Mouse (Mus musculus): ENCODE results near the gene Chtop. TPM values are rescaled to one million over a fixed set of nuclear protein-coding genes. Genes with fewer than 3 reads are reported as not detected.

Gene Chtop
- polyA plus RNA-seq, 1 experiment from 2014 or later, result 126 TPM

- no peaks in the 10 kb centered on the region for H3K27me3 ChIP-seq (ENCODE audit: control insufficient read depth, insufficient read depth, low read length)
- H3K4me2 ChIP-seq (replicated peaks), result no peak overlapping the region
- 40% methylated on average over 3 of the region's 3 CpGs for WGBS
- no peak for ATAC-seq (ENCODE audit: low FRiP score)
- no peaks in the 10 kb centered on the region for H3K36me3 ChIP-seq (replicated peaks; ENCODE audit: control insufficient read depth, insufficient read depth)
- H3K4me3 ChIP-seq (replicated peaks; ENCODE audit: low read length), result no peak overlapping the region
- DNase-seq (ENCODE audit: low spot score), result no peak
- H3K4me1 ChIP-seq (replicated peaks; ENCODE audit: control insufficient read depth, insufficient read depth, low read length), result peaks cover 5% of the 10 kb centered on the region
- no peak overlapping the region for H3K9ac ChIP-seq
- no peak overlapping the region for H3K27ac ChIP-seq
- no peaks in the 10 kb centered on the region for H3K9me3 ChIP-seq (ENCODE audit: control insufficient read depth, low read length)
These were observed 37.1 kb downstream of the Chtop start for GRCm38 (mm10) chr3:90472213-90472612.

DNA sequence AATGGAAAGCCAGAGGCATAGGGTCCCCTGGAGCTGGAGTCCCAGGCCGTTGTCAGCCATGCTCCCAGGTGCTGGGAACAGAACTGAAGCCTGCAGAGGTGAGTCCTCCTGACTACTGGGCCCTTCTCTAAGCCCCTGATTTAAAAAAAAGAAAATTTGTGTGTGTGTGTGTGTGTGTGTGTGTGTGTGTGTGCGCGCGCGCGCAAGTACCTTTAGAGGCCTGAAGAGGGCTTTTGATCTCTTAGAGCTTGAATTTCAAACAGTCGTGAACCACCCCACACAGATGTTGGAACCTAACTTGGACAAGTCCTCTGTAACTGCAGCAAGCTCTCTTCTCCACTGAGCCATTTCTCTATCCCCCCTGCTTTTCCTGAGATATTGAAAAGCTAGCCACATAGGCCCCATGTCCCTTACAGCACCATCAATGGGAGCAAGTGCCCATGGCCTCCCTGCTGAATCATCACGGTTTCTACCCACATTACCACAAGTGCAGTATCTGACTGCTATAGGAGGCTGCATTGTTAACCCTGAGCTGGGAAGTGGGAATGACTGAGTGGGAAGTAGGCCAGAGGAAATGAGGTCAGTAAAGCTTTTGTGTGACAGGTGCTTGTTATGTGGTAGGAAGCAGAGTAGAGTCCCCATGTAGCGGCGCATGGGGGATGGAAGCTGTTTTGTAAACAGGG lies 41.5 kb downstream of the Chtop start:
- DNase-seq (ENCODE audit: low spot score) (no peak), ATAC-seq (ENCODE audit: low FRiP score) (no peak)
- Histone ChIP-seq H3K4me2 (replicated peaks) (no peak overlapping the region), H3K9ac (no peak overlapping the region), H3K9me3 (ENCODE audit: control insufficient read depth, low read length) (no peaks in the 10 kb centered on the region), H3K27ac (no peak overlapping the region), H3K4me3 (replicated peaks; ENCODE audit: low read length) (no peak overlapping the region), H3K4me1 (replicated peaks; ENCODE audit: control insufficient read depth, insufficient read depth, low read length) (peaks cover 3% of the 10 kb centered on the region; the same call in 1 of the 2 replicates), H3K36me3 (replicated peaks; ENCODE audit: control insufficient read depth, insufficient read depth) (no peaks in the 10 kb centered on the region), H3K27me3 (ENCODE audit: control insufficient read depth, insufficient read depth, low read length) (peaks cover 34% of the 10 kb centered on the region)
- WGBS, result 94% methylated on average over 10 of the region's 10 CpGs

GRCm38 (mm10) chr3:90466311-90466766 lies 43.0 kb downstream of the Chtop start:
- Histone ChIP-seq H3K27ac (no peak overlapping the region), H3K36me3 (replicated peaks; ENCODE audit: control insufficient read depth, insufficient read depth) (no peaks in the 10 kb centered on the region), H3K27me3 (ENCODE audit: control insufficient read depth, insufficient read depth, low read length) (peaks cover 40% of the 10 kb centered on the region), H3K4me2 (replicated peaks) (peak overlapping the region; percentile 93), H3K9ac (peak overlapping the region; percentile 58; the same call in 1 of the 2 replicates), H3K4me3 (replicated peaks; ENCODE audit: low read length) (peak overlapping the region; percentile 56), H3K4me1 (replicated peaks; ENCODE audit: control insufficient read depth, insufficient read depth, low read length) (peaks cover 3% of the 10 kb centered on the region; the same call in 1 of the 2 replicates), H3K9me3 (ENCODE audit: control insufficient read depth, low read length) (no peaks in the 10 kb centered on the region)
- 0% methylated on average over 15 of the region's 15 CpGs for WGBS
- ATAC-seq (ENCODE audit: low FRiP score) (peak; percentile 51; the same call in 1 of the 2 replicates), DNase-seq (ENCODE audit: low spot score) (peak; percentile 80)

- peak within 1 kb of the TSS; percentile 58 for H3K9ac ChIP-seq
- no peaks in the 10 kb centered on the region for H3K36me3 ChIP-seq (replicated peaks; ENCODE audit: control insufficient read depth, insufficient read depth)
- H3K4me3 ChIP-seq (replicated peaks; ENCODE audit: low read length), result peak within 1 kb of the TSS; percentile 56
- WGBS, result 0% methylated on average over 34 of the region's 49 CpGs
- no peaks in the 10 kb centered on the region for H3K9me3 ChIP-seq (ENCODE audit: control insufficient read depth, low read length)
- no peak within 1 kb of the TSS for H3K27ac ChIP-seq
- peaks cover 3% of the 10 kb centered on the region; the same call in 1 of the 2 replicates for H3K4me1 ChIP-seq (replicated peaks; ENCODE audit: control insufficient read depth, insufficient read depth, low read length)
- ATAC-seq (ENCODE audit: low FRiP score) (peak; percentile 56; the same call in 1 of the 2 replicates), DNase-seq (ENCODE audit: low spot score) (no peak)
- peaks cover 40% of the 10 kb centered on the region for H3K27me3 ChIP-seq (ENCODE audit: control insufficient read depth, insufficient read depth, low read length)
- peak within 1 kb of the TSS; percentile 93 for H3K4me2 ChIP-seq (replicated peaks)
These were observed 43.5 kb downstream of the Chtop start, which contains the start of gene Npr1 for GRCm38 (mm10) chr3:90465686-90466310. Gene Npr1 (minus strand): TSS chr3:90465866.

DNA sequence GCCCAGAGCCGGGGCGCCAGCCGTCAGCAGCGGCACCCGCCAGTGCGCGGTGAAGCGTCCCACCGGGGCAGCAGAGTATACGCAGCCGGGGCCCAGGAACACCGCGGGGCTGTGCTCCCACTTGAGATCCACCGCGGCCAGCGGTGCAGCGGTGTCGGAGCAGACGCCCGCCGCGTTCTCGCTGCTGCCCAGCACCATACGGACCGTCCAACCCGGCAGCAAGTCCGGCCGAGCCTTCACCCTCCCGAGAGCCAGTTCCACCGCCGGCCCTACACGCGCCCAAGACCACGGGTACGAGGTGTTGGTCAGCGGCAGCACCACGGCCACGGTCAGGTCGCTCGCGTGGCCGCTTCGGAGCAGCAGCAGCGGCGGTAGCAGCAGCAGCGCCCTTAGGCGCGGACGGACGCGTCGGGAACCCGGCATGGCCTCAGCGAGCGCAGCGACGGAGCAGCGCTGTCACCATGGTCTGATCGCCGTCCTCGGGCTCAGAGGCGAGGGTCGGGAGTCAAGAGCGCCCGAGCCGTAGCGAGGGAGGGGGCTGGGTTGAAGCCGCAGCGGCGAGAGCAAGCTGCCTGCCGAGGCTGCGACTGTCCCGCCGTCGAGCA lies 44.1 kb downstream of the Chtop start:
- Histone ChIP-seq H3K36me3 (replicated peaks; ENCODE audit: control insufficient read depth, insufficient read depth) (no peaks in the 10 kb centered on the region), H3K9ac (peak overlapping the region; percentile 58), H3K4me3 (replicated peaks; ENCODE audit: low read length) (peak overlapping the region; percentile 56), H3K4me1 (replicated peaks; ENCODE audit: control insufficient read depth, insufficient read depth, low read length) (peaks cover 3% of the 10 kb centered on the region; the same call in 1 of the 2 replicates), H3K27ac (no peak overlapping the region), H3K9me3 (ENCODE audit: control insufficient read depth, low read length) (no peaks in the 10 kb centered on the region), H3K4me2 (replicated peaks) (peak overlapping the region; percentile 93), H3K27me3 (ENCODE audit: control insufficient read depth, insufficient read depth, low read length) (peaks cover 40% of the 10 kb centered on the region)
- WGBS, result 2% methylated on average over 75 of the region's 75 CpGs
- DNase-seq (ENCODE audit: low spot score) (no peak), ATAC-seq (ENCODE audit: low FRiP score) (peak; percentile 38; the same call in 1 of the 2 replicates)

DNA sequence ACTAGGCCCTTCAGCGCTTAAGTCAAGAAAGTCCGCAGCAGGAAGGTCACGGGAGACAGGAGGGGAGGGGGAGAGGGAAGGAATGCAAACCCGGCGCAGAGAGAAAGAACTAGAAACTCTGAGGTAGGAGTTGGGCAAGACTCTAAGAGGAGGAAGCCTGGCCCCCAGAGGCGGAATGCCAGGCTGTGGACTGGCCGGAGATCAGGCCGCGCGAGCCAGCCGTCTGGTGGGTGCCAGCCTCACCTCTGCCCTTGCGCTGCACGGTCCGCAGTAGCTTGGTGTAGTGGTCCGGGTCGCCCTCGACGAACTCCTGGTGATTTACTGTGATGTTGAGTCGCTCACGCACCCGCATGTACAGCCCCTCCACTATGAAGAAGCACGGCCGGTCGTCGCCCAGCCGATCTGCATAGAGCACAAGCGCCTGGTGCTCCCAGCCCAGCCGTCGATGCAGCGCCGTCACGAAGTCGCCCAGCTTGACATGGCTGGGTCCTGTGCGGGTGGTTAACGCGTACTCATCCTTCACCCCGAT lies 44.7 kb downstream of the Chtop start:
- H3K4me1 ChIP-seq (replicated peaks; ENCODE audit: control insufficient read depth, insufficient read depth, low read length), result peaks cover 3% of the 10 kb centered on the region; the same call in 1 of the 2 replicates
- peaks cover 40% of the 10 kb centered on the region for H3K27me3 ChIP-seq (ENCODE audit: control insufficient read depth, insufficient read depth, low read length)
- H3K4me2 ChIP-seq (replicated peaks), result peak overlapping the region; percentile 93
- no peaks in the 10 kb centered on the region for H3K9me3 ChIP-seq (ENCODE audit: control insufficient read depth, low read length)
- no peaks in the 10 kb centered on the region for H3K36me3 ChIP-seq (replicated peaks; ENCODE audit: control insufficient read depth, insufficient read depth)
- ATAC-seq (ENCODE audit: low FRiP score), result peak; percentile 10; the same call in 1 of the 2 replicates
- peak overlapping the region; percentile 58 for H3K9ac ChIP-seq
- H3K27ac ChIP-seq, result no peak overlapping the region
- no peak for DNase-seq (ENCODE audit: low spot score)
- H3K4me3 ChIP-seq (replicated peaks; ENCODE audit: low read length), result peak overlapping the region; percentile 56
- WGBS, result 8% methylated on average over 37 of the region's 37 CpGs

GRCm38 (mm10) chr3:90462579-90462978 lies 46.7 kb downstream of the Chtop start:
- Histone ChIP-seq H3K4me2 (replicated peaks) (no peak overlapping the region), H3K27me3 (ENCODE audit: control insufficient read depth, insufficient read depth, low read length) (peaks cover 40% of the 10 kb centered on the region), H3K9me3 (ENCODE audit: control insufficient read depth, low read length) (no peaks in the 10 kb centered on the region), H3K4me1 (replicated peaks; ENCODE audit: control insufficient read depth, insufficient read depth, low read length) (peaks cover 3% of the 10 kb centered on the region; the same call in 1 of the 2 replicates), H3K27ac (no peak overlapping the region), H3K9ac (no peak overlapping the region), H3K4me3 (replicated peaks; ENCODE audit: low read length) (no peak overlapping the region), H3K36me3 (replicated peaks; ENCODE audit: control insufficient read depth, insufficient read depth) (no peaks in the 10 kb centered on the region)
- ATAC-seq (ENCODE audit: low FRiP score) (no peak), DNase-seq (ENCODE audit: low spot score) (no peak)
- WGBS, result 28% methylated on average over 7 of the region's 7 CpGs

GRCm38 (mm10) chr3:90461935-90462334 lies 47.4 kb downstream of the Chtop start:
- Histone ChIP-seq H3K4me3 (replicated peaks; ENCODE audit: low read length) (no peak overlapping the region), H3K4me2 (replicated peaks) (no peak overlapping the region), H3K4me1 (replicated peaks; ENCODE audit: control insufficient read depth, insufficient read depth, low read length) (peaks cover 3% of the 10 kb centered on the region; the same call in 1 of the 2 replicates), H3K27ac (no peak overlapping the region), H3K27me3 (ENCODE audit: control insufficient read depth, insufficient read depth, low read length) (peaks cover 40% of the 10 kb centered on the region), H3K9me3 (ENCODE audit: control insufficient read depth, low read length) (no peaks in the 10 kb centered on the region), H3K36me3 (replicated peaks; ENCODE audit: control insufficient read depth, insufficient read depth) (no peaks in the 10 kb centered on the region), H3K9ac (no peak overlapping the region)
- 89% methylated on average over 3 of the region's 3 CpGs for WGBS
- ATAC-seq (ENCODE audit: low FRiP score), result no peak
- DNase-seq (ENCODE audit: low spot score), result no peak

- Histone ChIP-seq H3K4me3 (replicated peaks; ENCODE audit: low read length) (no peak overlapping the region), H3K4me1 (replicated peaks; ENCODE audit: control insufficient read depth, insufficient read depth, low read length) (no peaks in the 10 kb centered on the region; the same call in 1 of the 2 replicates), H3K9me3 (ENCODE audit: control insufficient read depth, low read length) (no peaks in the 10 kb centered on the region), H3K27ac (no peak overlapping the region), H3K4me2 (replicated peaks) (no peak overlapping the region), H3K27me3 (ENCODE audit: control insufficient read depth, insufficient read depth, low read length) (peaks cover 31% of the 10 kb centered on the region), H3K9ac (no peak overlapping the region), H3K36me3 (replicated peaks; ENCODE audit: control insufficient read depth, insufficient read depth) (no peaks in the 10 kb centered on the region)
- DNase-seq (ENCODE audit: low spot score) (no peak), ATAC-seq (ENCODE audit: low FRiP score) (no peak)
- WGBS, result 85% methylated on average over 5 of the region's 5 CpGs
These were observed 49.0 kb downstream of the Chtop start for GRCm38 (mm10) chr3:90460315-90460714.

All from hindbrain, embryonic 14.5 days (tissue).